Mouse (Mus musculus) heart, adult 9 months (tissue): ENCODE measurements around the gene Mettl7a2.

Experiments
- DNase-seq, 2 experiments: peaks; one replicate each; pipeline ENCODE4 v3.0.0; 2022; ENCODE audit warnings: low spot score in 2 of 2

The Mettl7a2 gene

DNA sequence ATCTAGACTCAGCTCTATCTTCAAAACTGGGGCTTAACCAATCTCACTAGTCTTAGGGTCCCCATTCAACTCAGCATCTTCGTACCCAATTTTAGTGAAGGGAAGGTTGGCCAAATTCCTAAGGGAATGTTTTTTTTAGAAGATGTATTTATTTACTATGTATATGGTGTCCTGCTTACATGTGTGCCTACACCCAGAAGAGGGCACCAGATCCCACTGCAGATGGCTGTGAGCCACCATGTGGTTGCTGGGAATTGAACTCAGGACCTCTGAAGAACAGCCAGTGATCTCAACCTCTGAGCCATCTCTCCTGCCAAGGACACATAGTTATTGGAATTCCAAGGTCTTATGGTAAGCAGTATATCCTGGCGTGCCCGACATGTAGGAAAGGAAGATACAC is 42.6 kb downstream of the Mettl7a2 start:
- DNase-seq, result no peak

DNA sequence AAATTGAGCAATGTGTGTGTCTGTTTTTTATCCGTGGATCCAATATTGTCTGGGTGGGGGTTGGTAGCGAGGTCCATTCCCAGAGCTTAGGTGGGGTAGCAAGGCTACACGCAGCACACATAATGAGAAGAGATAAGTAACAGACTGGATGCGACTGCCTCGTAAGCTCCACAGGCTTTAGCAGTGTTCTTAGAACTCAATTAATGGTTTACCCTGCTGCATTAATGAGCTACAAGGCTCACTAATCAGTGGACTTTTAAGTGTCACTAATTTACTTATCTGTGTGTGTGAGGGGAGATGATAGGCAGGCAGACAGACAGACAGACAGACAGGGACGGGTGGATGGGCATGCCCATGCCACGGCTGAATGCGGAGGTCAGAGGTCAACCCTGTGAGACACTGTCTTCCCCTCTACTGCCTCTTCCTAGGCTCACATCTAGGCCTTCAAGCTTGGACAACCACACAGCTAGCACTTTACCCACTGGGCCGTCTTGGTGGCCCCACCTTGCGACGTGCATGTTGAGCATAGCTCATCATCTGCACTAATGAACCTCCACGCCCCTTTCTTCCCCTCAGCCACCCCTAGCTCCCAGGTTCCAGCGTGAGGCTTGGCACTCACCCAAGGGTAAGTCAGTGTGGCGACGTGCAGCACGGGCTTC is 47.7 kb downstream of the Mettl7a2 start:
- no peak for DNase-seq

- DNase-seq, result no peak
These were observed 48.8 kb downstream of the Mettl7a2 start for GRCm38 (mm10) chr15:100401811-100402210.

- no peak for DNase-seq
These were observed 49.3 kb downstream of the Mettl7a2 start for GRCm38 (mm10) chr15:100402347-100402746.

DNA sequence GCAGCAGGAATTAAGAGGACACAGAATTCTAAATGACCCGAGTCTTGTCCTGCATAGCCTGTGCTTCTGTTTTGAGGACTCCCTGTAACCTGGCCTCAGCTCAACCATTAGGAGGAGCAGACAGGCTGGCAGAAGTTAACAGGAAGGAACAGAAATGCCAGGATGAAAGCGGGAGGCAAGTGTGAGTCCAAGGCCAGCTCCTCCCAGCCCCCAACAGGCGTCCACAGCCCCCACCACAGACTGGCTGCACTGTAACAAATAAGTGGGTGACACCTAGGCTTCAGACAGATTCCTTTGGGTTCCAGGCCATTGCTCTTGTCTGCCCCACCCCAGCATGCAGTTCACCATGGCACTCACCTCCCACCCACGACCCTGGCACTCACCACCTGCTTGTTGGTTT is 49.8 kb downstream of the Mettl7a2 start:
- no peak for DNase-seq

GRCm38 (mm10) chr15:100403318-100404000 is 50.5 kb downstream of the Mettl7a2 start:
- no peak for DNase-seq

DNA sequence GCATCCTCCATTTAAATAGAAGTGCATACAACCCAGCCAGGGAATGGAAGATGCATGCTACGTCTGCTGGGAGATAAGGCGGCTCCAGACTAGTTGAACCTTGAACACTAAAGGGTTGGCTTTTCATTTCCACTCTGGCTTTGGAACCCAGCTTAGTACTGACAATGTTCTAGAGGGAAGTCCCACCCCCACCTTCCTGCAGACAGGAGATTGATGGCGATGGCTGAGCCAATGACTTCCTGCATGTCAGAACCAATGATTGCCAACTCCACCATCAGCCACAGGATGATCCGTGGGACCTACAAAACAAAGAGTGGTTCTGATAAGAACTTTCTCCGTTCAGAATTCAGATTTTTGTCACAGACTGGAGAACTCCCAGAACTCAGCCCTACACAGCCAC is 53.1 kb downstream of the Mettl7a2 start:
- no peak for DNase-seq

DNA sequence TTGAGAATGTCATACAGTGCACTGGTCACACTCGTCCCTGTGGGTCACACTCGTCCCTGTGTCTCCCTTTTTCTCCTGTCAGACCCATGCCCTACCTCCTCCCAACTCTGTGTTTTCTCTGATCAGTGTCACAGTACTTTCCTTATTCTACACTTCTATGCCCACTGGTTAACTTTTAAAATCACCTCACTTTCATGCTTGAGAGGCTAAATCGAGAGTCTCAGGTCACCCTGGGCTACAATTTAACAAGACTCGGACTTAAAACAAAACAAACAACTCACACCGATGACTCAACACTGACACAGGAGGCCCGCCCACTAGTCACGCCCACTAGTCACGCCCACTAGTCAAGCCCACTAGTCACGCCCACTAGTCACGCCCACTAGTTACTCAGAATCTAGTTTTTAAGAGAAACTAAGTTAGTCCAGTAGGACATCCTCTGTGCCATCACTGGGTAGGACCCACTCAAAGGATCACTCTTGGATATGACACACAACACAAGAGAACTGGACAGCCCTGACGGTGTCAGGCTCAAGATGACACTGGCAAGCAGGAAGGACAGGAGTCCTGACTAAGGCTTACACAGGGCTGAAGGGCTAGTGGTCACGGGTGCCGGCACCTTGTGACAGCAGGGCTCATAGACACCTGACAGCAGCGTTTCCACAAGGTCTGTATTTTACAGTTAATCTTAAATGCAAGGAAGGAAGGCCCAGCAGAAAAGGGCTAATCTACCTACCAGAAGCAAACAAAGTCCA is 58.1 kb downstream of the Mettl7a2 start:
- DNase-seq, result no peak
